In genomic region chr9:46027994-46028393, GRCm38 (mm10) we compare ENCODE assay signal across 15 mouse cellular contexts. TPM values are rescaled to one million over a fixed set of nuclear protein-coding genes. Genes with fewer than 3 reads are reported as not detected.
DNase-seq lines count a peak whose midpoint lies in the region; ATAC-seq and TF ChIP-seq lines count a peak whose summit lies in the region.
"Had no signal": no experiment of that assay in that cellular context is flagged by ENCODE, and none has a peak within 500 bp of the region (broad histone marks: within the 10 kb centered on the region; RNA-seq: fewer than 3 reads in every experiment).

No protein-coding gene starts in this region.

- WGBS in heart, postnatal 0 days, result 53% methylated on average over 8 of the region's 8 CpGs

- no peaks in the 10 kb centered on the region for H3K9me3 ChIP-seq in heart, postnatal 0 days (replicated peaks; ENCODE audit: control insufficient read depth, low read length)
- H3K9me3 ChIP-seq: embryonic facial prominence, embryonic 13.5 days; lung, embryonic 15.5 days; neural tube, embryonic 13.5 days had no signal

- no peak overlapping the region for H3K4me3 ChIP-seq in heart, postnatal 0 days (ENCODE audit: low read depth, low read length)
- no peak overlapping the region for H3K4me3 ChIP-seq in layer of hippocampus, adult 2 months
- H3K4me3 ChIP-seq: embryonic facial prominence, embryonic 13.5 days; lung, embryonic 15.5 days; neural tube, embryonic 13.5 days had no signal

- no peak for DNase-seq in heart, postnatal 0 days (ENCODE audit: low spot score)
- DNase-seq in heart, postnatal 25 days (ENCODE audit: low spot score), result no peak
- DNase-seq in layer of hippocampus, adult 2 months (ENCODE audit: low spot score in 2 of 2), result peak in 1 of 2 experiments; percentile 46
- no peak for DNase-seq in layer of hippocampus, postnatal 25 days (ENCODE audit: extremely low spot score in 1 of 2, low spot score in 1 of 2)
- DNase-seq in ES-CJ7 (ENCODE audit: low read depth, low spot score), result peak; percentile 50
- no peak for DNase-seq in urinary bladder, adult 18-20 months (ENCODE audit: low spot score in 2 of 2)
- no peak for DNase-seq in adrenal gland, adult 8-10 months
- DNase-seq: adrenal gland, postnatal 25 days; cerebellum, postnatal 36 days; gastrocnemius, postnatal 10 days; heart, postnatal 36 days had no signal

- H3K9ac ChIP-seq in heart, postnatal 0 days (replicated peaks; ENCODE audit: low read depth, low read length), result no peak overlapping the region
- H3K9ac ChIP-seq: embryonic facial prominence, embryonic 13.5 days; lung, embryonic 15.5 days; neural tube, embryonic 13.5 days had no signal

- ATAC-seq in heart, postnatal 0 days (ENCODE audit: insufficient read depth, low read depth), result no peak
- peak; percentile 57 for ATAC-seq in common myeloid progenitor, adult 5-6 weeks (replicated peaks; ENCODE audit: low read depth, poor library complexity, severe bottlenecking)

- 0 out of 2 replicates have a peak overlapping the region, but pooled peaks have one; percentile 4 for H3K27ac ChIP-seq in heart, postnatal 0 days (ENCODE audit: low read depth)
- H3K27ac ChIP-seq in layer of hippocampus, adult 2 months, result peak overlapping the region; percentile 92; the same call in 1 of the 2 replicates
- H3K27ac ChIP-seq: embryonic facial prominence, embryonic 13.5 days; lung, embryonic 15.5 days; neural tube, embryonic 13.5 days had no signal

- H3K4me1 ChIP-seq in heart, postnatal 0 days (ENCODE audit: control insufficient read depth, insufficient read depth), result peaks cover 32% of the 10 kb centered on the region

- 0 out of 2 replicates have a peak, but pooled peaks cover 3% of the 10 kb centered on the region for H3K36me3 ChIP-seq in heart, postnatal 0 days (replicated peaks; ENCODE audit: control insufficient read depth, insufficient read depth, low read length)
- H3K36me3 ChIP-seq: embryonic facial prominence, embryonic 13.5 days; lung, embryonic 15.5 days; neural tube, embryonic 13.5 days had no signal

- TF ChIP-seq CTCF in heart, postnatal 0 days (IDR thresholded peaks at IDR 0.05; ENCODE audit: low read depth), result no peak
- TF ChIP-seq CTCF in layer of hippocampus, adult 2 months (conservative IDR thresholded peaks at IDR 0.05), result no peak

- intact Hi-C loops in heart, postnatal 25 days (cut with DNase I), result no loop called here

- no peak for TF ChIP-seq EP300 in heart, postnatal 0 days (IDR thresholded peaks at IDR 0.05; ENCODE audit: low read depth)

- no peaks in the 10 kb centered on the region for H3K27me3 ChIP-seq in heart, postnatal 0 days (ENCODE audit: control insufficient read depth, insufficient read depth, low read length)
- H3K27me3 ChIP-seq: embryonic facial prominence, embryonic 13.5 days; lung, embryonic 15.5 days; neural tube, embryonic 13.5 days had no signal

- no peak overlapping the region for H3K4me2 ChIP-seq in heart, postnatal 0 days (ENCODE audit: low read depth, low read length)
- H3K4me2 ChIP-seq: embryonic facial prominence, embryonic 13.5 days; lung, embryonic 15.5 days; neural tube, embryonic 13.5 days had no signal

RNA-seq across cellular contexts. Expression of gene Sik3, which starts 15.4 kb away (rescaled TPM):
- total RNA-seq in heart, postnatal 0 days (2014; rRNA removed; ENCODE audit: low replicate concordance), result 35.3 and 49.3 TPM in 2 replicates
- 12.2 and 13.1 TPM in 2 replicates for polyA plus RNA-seq in heart, postnatal 0 days (2015; fragmentation: Nextera tagmentation; extraction: Ambion mirVana)
- 10 to 100 TPM; 65.6 to 67.2 TPM for total RNA-seq in heart, postnatal 25 days (2021)
- total RNA-seq in layer of hippocampus, adult 2 months (2021), result 100 to 1,000 TPM; 133 to 141 TPM
- 100 to 1,000 TPM; 136 to 138 TPM for total RNA-seq in layer of hippocampus, postnatal 25 days (2021)
- 21.1 and 25.1 TPM in 2 replicates for total RNA-seq in common myeloid progenitor, adult 5-6 weeks (2017)
- total RNA-seq in adrenal gland, adult 8-10 months (2022), result 10 to 100 TPM; 66.2 to 77.3 (median 70.0) TPM

RNA-seq across cellular contexts. Expression of gene Pafah1b2, which starts 15.5 kb away (rescaled TPM):
- 41.0 and 50.3 TPM in 2 replicates for total RNA-seq in heart, postnatal 0 days (2014; rRNA removed; ENCODE audit: low replicate concordance)
- polyA plus RNA-seq in heart, postnatal 0 days (2015; fragmentation: Nextera tagmentation; extraction: Ambion mirVana), result 83.6 and 92.8 TPM in 2 replicates
- total RNA-seq in heart, postnatal 25 days (2021), result 10 to 100 TPM; 55.1 to 62.3 TPM
- 100 to 1,000 TPM; 215 to 228 TPM for total RNA-seq in layer of hippocampus, adult 2 months (2021)
- total RNA-seq in layer of hippocampus, postnatal 25 days (2021), result 100 to 1,000 TPM; 212 to 221 TPM
- 88.3 and 101 TPM in 2 replicates for total RNA-seq in common myeloid progenitor, adult 5-6 weeks (2017)
- total RNA-seq in adrenal gland, adult 8-10 months (2022), result 100 to 1,000 TPM; 154 to 180 (median 171) TPM
